In the genomic region with DNA sequence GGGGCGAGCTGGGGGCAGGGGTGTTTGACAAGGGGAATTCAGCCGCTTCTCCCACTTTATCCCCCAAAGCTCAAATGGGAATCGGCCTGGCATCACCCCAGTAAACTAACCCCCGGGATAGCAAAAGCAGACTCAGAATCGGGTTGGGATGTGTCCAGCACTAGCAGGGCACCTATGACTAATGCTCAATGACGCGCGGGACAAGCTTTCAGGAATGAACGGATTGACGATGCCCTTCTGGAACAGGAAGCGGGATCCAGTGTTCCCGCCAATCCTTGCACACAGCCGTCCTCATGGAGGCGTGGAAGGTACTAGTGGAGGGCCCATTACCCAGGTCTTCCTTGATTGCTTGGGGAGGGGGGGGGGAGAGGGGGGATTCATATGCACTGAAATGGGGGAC, we compare ENCODE assay signal across 8 mouse cellular contexts. TPM values are rescaled to one million over a fixed set of nuclear protein-coding genes. Genes with fewer than 3 reads are reported as not detected.
DNase-seq lines count a peak whose midpoint lies in the region; ATAC-seq lines count a peak whose summit lies in the region.

No protein-coding gene starts in this region.

- peak overlapping the region; percentile 94 for H3K27ac ChIP-seq in limb, embryonic 12.5 days
- H3K27ac ChIP-seq in midbrain, embryonic 15.5 days: peak overlapping the region; percentile 95; the same call in 1 of the 2 replicates

- intact Hi-C loops in heart, postnatal 10 days (cut with DNase I): no loop called here

- H3K4me3 ChIP-seq in limb, embryonic 12.5 days (replicated peaks): peak overlapping the region; percentile 82
- peak overlapping the region; percentile 91 for H3K4me3 ChIP-seq in midbrain, embryonic 15.5 days

- H3K4me1 ChIP-seq in limb, embryonic 12.5 days (replicated peaks): peaks cover 33% of the 10 kb centered on the region
- H3K4me1 ChIP-seq in midbrain, embryonic 15.5 days: peaks cover 19% of the 10 kb centered on the region

- peaks cover 21% of the 10 kb centered on the region for H3K36me3 ChIP-seq in limb, embryonic 12.5 days
- no peaks in the 10 kb centered on the region for H3K36me3 ChIP-seq in midbrain, embryonic 15.5 days (replicated peaks)

- ATAC-seq in CD4-positive, CD25-positive, alpha-beta regulatory T cell, adult 4 months: no peak
- no peak for ATAC-seq in limb, embryonic 12.5 days (ENCODE audit: insufficient number of reproducible peaks, insufficient read depth, low FRiP score, low TSS enrichment, low read depth)
- ATAC-seq in midbrain, embryonic 15.5 days (replicated peaks): no peak

- H3K9me3 ChIP-seq in limb, embryonic 12.5 days: no peaks in the 10 kb centered on the region
- H3K9me3 ChIP-seq in midbrain, embryonic 15.5 days: no peaks in the 10 kb centered on the region

- 16% methylated on average over 14 of the region's 14 CpGs for WGBS in limb, embryonic 12.5 days
- 13% methylated on average over 14 of the region's 14 CpGs for WGBS in midbrain, embryonic 15.5 days

- H3K9ac ChIP-seq in limb, embryonic 12.5 days (replicated peaks): peak overlapping the region; percentile 88
- H3K9ac ChIP-seq in midbrain, embryonic 15.5 days: peak overlapping the region; percentile 82

- H3K27me3 ChIP-seq in limb, embryonic 12.5 days: no peaks in the 10 kb centered on the region
- H3K27me3 ChIP-seq in midbrain, embryonic 15.5 days (replicated peaks): no peaks in the 10 kb centered on the region

- H3K4me2 ChIP-seq in limb, embryonic 12.5 days: peak overlapping the region; percentile 94
- peak overlapping the region; percentile 77 for H3K4me2 ChIP-seq in midbrain, embryonic 15.5 days

- DNase-seq in CD4-positive, CD25-positive, alpha-beta regulatory T cell, adult 2 months (ENCODE audit: low read depth, low spot score): peak; percentile 8
- DNase-seq in MN1 (ENCODE audit: low spot score): peak; percentile 70
- peak; percentile 60 for DNase-seq in embryo, embryonic 10 days (ENCODE audit: low spot score)
- peak; percentile 46 to 47 for DNase-seq in heart, postnatal 10 days
- DNase-seq in frontal cortex, postnatal 10 days (ENCODE audit: low spot score in 2 of 2): no peak

RNA-seq across cellular contexts. Expression of a gene that starts 8.2 kb away (rescaled TPM):
- 10 to 100 TPM; 43.0 to 75.2 TPM for polyA plus RNA-seq in CD4-positive, CD25-positive, alpha-beta regulatory T cell, adult 4 months (2017; shearing (Covaris generic))
- 10 to 100 TPM; 28.9 to 30.6 TPM for total RNA-seq in heart, postnatal 10 days (2021)
- polyA plus RNA-seq in limb, embryonic 12.5 days (2016; fragmentation: Nextera tagmentation; extraction: Ambion mirVana): 135 and 144 TPM in 2 replicates
- 73.4 and 78.1 TPM in 2 replicates for polyA plus RNA-seq in midbrain, embryonic 15.5 days (2015; fragmentation: Nextera tagmentation; extraction: Ambion mirVana)

RNA-seq across cellular contexts. Expression of a gene that starts 25.1 kb away (rescaled TPM):
- 1 to 10 TPM; 3.2 to 5.6 TPM for polyA plus RNA-seq in CD4-positive, CD25-positive, alpha-beta regulatory T cell, adult 4 months (2017; shearing (Covaris generic))
- total RNA-seq in heart, postnatal 10 days (2021): 10 to 100 TPM; 10.2 to 11.0 TPM
- polyA plus RNA-seq in limb, embryonic 12.5 days (2016; fragmentation: Nextera tagmentation; extraction: Ambion mirVana): 52.9 and 53.4 TPM in 2 replicates
- 11.3 and 11.7 TPM in 2 replicates for polyA plus RNA-seq in midbrain, embryonic 15.5 days (2015; fragmentation: Nextera tagmentation; extraction: Ambion mirVana)

RNA-seq across cellular contexts. Expression of a gene that starts 51.1 kb away (rescaled TPM):
- polyA plus RNA-seq in CD4-positive, CD25-positive, alpha-beta regulatory T cell, adult 4 months (2017; shearing (Covaris generic)): 100 to 1,000 TPM in 1 of 2 experiments, 10 to 100 TPM in 1; 94.9 to 122 TPM
- 100 to 1,000 TPM; 103 to 104 TPM for total RNA-seq in heart, postnatal 10 days (2021)
- 134 and 135 TPM in 2 replicates for polyA plus RNA-seq in limb, embryonic 12.5 days (2016; fragmentation: Nextera tagmentation; extraction: Ambion mirVana)
- 93.4 and 110 TPM in 2 replicates for polyA plus RNA-seq in midbrain, embryonic 15.5 days (2015; fragmentation: Nextera tagmentation; extraction: Ambion mirVana)

RNA-seq across cellular contexts. Expression of a gene that starts 53.0 kb away (rescaled TPM):
- 100 to 1,000 TPM; 200 to 213 TPM for polyA plus RNA-seq in CD4-positive, CD25-positive, alpha-beta regulatory T cell, adult 4 months (2017; shearing (Covaris generic))
- 100 to 1,000 TPM; 109 to 113 TPM for total RNA-seq in heart, postnatal 10 days (2021)
- polyA plus RNA-seq in limb, embryonic 12.5 days (2016; fragmentation: Nextera tagmentation; extraction: Ambion mirVana): 328 and 335 TPM in 2 replicates
- polyA plus RNA-seq in midbrain, embryonic 15.5 days (2015; fragmentation: Nextera tagmentation; extraction: Ambion mirVana): 245 and 249 TPM in 2 replicates

Comparison
In these comparisons a context has a peak if more than half of its experiments do, and no peak if none do; other contexts are left out.
1. DNase-seq: peak in CD4-positive, CD25-positive, alpha-beta regulatory T cell, adult 2 months (single experiment), MN1 (single experiment), embryo, embryonic 10 days (single experiment) and heart, postnatal 10 days (2 of 2); none in frontal cortex, postnatal 10 days (0 of 2).